Mouse (Mus musculus): ENCODE data around the gene Guca1b. TPM values are rescaled to one million over a fixed set of nuclear protein-coding genes. Genes with fewer than 3 reads are reported as not detected.

The Guca1b gene
- under 1 TPM; 0.69 to 0.81 TPM for total RNA-seq (2021)

DNA sequence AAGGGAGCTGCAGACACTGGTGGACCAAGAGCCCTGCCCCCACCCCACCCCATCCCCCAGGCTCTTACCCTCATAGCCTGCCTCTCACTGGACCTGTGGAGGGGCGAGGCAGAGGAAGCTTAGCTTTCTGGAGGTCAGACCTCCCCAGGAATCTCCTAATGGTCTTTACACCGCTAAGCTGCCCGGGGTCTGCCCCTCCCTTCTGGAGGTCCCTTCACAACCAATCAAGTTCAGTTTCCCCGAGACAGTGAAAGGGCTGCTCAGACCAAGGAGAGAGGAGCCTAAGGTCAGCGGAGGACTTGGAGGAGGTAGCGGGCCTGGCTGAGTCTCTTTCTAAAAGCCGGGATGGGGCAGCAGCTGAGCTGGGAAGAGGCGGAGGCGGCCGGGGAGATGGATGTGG is at the start of gene Guca1b:
TSS of gene Guca1b (plus strand) at position 249 of the 400 bp plus-strand sequence.
- intact Hi-C loops (cut with DNase I) = no loop called here

DNA sequence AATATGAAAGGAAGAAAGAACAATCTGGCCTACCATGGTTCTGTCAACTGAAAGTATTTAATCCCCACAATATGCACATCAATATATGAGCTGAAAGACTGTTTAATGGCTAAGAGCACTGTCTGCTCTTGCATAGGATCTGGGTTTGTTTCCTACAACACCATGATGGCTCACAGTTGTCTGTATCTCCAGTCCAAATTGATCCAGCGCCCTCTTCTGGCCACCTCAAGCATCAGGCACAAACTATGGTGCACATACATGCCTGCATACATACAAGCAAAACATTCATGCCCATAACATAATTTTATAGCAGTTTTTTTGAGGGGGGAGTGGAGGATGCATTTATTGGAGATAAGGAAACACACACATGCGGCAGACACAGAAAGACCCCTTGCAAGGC is 42.1 kb upstream of the Guca1b start:
- intact Hi-C loops (cut with DNase I) = no loop called here
- DNase-seq (ENCODE audit: extremely low spot score in 1 of 2, low spot score in 2 of 2) = no peak

More for the DNA sequence above, at the start of gene Guca1b:
- no peak for DNase-seq (ENCODE audit: extremely low spot score in 1 of 2, low spot score in 2 of 2)

DNA sequence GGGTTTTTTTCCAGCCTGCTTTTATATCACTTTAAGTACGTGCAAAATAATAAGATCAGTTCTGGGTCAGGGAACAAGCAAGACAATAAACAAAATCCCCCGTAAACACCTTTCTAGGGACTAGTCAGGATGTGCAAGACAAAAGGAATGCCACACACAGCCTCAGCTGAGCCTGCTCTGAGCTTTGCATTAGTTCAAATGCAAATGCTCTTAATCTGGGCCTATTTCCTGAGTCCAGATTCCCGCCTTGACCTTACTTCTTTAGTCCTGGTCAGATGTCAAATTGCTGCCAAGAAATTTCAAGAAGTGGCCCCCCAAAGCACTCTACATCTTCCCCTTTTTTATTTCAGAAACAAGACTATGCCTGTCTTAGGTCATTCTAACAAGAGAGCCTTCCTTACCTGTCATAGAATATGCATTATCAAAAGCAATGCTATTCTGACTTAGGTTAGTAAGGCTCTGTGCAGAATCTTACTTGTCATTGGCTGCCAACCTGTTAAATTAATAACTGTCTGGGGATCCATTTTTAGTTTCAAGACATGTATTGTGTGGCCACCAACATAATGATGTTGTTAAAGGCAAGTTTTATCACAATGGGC is 35.4 kb upstream of the Guca1b start:
- intact Hi-C loops (cut with DNase I) = no loop called here
- no peak for DNase-seq (ENCODE audit: extremely low spot score in 1 of 2, low spot score in 2 of 2)

GRCm38 (mm10) chr17:47359964-47360363 is 25.2 kb upstream of the Guca1b start:
- intact Hi-C loops (cut with DNase I) = no loop called here

GRCm38 (mm10) chr17:47361343-47361742 is 23.9 kb upstream of the Guca1b start:
- intact Hi-C loops (cut with DNase I) = no loop called here
- DNase-seq (ENCODE audit: extremely low spot score in 1 of 2, low spot score in 2 of 2) = no peak

More at GRCm38 (mm10) chr17:47359964-47360363, 25.2 kb upstream of the Guca1b start:
- peak in 1 of 2 experiments; percentile 62 for DNase-seq (ENCODE audit: extremely low spot score in 1 of 2, low spot score in 2 of 2)

DNA sequence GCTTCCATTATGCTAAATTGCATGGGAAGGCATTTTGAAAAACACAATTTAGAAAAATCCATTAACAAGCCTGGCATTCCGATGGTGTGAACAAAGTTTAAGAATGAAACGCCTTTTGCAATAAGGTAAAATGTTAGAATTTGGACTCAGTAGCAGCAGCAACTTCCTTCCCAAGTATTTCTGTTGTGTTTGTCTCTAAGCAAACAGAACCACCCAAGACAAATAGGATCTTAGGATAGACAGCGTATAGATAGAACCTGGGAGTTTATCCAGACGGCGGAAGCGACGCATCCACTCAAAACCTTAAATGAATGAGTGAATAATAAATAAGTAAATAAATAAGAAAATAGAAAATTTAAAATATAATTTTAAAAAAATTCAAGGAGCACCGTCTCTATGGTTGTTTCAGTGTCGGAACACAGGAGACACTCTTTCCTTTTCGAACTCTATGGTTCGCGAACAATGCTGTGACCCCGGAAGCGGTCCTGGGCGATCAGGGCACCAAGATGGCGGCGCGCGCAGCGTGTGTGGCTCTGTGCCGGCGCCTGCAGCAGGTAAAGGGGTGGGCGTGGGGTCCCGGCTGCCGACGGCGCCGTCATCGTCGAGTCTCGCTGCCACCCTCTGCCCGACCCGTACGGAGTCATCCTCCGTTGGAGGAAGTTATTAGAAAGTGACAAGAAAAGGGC is 16.6 kb upstream of the Guca1b start, which contains the start of gene Mrps10:
TSS of gene Mrps10 (plus strand) at position 487 of the 686 bp plus-strand sequence.
- peak; percentile 91 to 92 for DNase-seq (ENCODE audit: extremely low spot score in 1 of 2, low spot score in 2 of 2)
- intact Hi-C loops (cut with DNase I) = no loop called here

DNA sequence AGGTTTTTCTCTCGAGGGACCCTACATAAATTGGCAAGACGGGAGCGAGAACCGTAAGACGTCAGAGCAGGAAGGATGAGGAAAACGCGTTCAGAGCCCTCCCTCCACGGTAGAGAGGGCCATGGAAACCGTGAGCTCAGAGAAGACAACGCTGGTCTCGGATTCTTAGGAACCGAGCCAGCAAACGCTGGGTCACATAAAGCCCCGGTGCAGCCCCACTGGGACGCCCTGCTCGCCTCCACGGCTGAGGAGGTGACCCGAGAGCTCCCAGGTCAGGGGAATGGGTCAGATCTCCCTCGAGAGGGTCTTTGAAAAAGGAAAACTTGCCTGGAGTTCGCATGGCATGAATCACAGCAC is 16.1 kb upstream of the Guca1b start:
- DNase-seq (ENCODE audit: extremely low spot score in 1 of 2, low spot score in 2 of 2) = peak in 1 of 2 experiments; percentile 40
- intact Hi-C loops (cut with DNase I) = no loop called here

DNA sequence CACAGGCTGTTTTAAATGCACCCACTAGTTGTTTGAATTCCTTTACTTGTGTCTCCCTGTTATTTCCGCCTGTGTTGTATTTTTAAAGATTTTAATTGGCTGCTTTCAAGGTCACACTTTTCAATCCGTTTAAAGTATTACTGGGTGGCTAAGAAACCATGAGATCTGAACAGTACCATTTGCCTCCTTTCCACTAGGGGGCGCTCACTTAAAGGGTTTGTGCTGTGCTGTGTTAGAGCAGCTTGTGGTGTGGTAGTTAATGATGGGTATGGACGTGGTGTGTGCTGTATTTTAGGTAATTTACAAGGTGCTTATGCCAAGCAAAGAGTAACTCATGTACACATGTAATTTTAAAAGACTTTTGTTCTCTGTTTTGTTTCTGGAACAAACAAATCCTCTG is 13.7 kb upstream of the Guca1b start:
- intact Hi-C loops (cut with DNase I) = loop anchor here (10.0 kb wide), 1 partner anchor 113 kb away; no protein-coding TSS in a partner anchor
- DNase-seq (ENCODE audit: extremely low spot score in 1 of 2, low spot score in 2 of 2) = peak; percentile 51 to 57

DNA sequence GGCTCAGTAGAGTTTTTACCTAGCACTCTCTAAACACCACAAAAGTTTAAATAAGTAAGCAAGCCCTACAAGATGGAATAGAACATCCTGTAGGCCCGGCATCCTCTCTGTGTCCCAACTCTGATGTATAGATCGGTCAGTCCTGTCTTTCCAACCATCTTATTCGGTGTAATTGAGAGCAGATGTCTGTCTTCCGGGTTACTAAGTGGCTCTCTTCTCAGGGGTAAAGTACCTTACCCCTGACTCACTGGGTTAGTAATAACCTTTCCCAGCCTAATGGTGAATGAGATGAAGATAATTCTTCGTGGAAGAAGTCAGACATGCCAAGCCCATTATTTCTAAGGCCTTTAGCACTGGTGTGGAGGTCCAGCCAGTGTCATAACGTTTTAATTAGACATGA is 11.2 kb upstream of the Guca1b start:
- DNase-seq (ENCODE audit: extremely low spot score in 1 of 2, low spot score in 2 of 2) = no peak
- intact Hi-C loops (cut with DNase I) = loop anchor here (10.0 kb wide), 1 partner anchor 111 kb away; no protein-coding TSS in a partner anchor

- intact Hi-C loops (cut with DNase I) = loop anchor here (10.0 kb wide), 1 partner anchor 108 kb away; no protein-coding TSS in a partner anchor
- no peak for DNase-seq (ENCODE audit: extremely low spot score in 1 of 2, low spot score in 2 of 2)
These were observed 8.4 kb upstream of the Guca1b start for GRCm38 (mm10) chr17:47376779-47377280.

DNA sequence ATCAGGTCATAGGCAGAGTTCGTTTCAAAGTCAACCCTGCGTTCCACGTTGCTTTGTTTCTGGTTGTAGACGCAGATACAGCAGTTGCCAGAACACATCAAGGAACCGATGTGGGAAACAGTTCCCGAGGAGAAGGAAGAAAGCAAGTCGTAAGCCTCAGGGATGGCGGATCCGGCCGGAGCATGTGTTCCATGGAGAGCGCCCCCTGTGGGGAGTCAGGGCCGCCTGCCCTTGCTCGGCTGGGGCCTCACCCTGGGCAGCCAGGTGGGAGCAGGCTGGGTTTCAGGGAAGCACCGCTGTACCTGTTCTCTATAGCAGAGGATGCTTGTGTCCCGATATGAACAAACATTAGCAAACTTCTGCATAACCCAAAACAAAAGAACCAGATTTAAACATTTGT is 7.1 kb upstream of the Guca1b start:
- no peak for DNase-seq (ENCODE audit: extremely low spot score in 1 of 2, low spot score in 2 of 2)
- intact Hi-C loops (cut with DNase I) = loop anchor here (10.0 kb wide), 1 partner anchor 107 kb away; no protein-coding TSS in a partner anchor

GRCm38 (mm10) chr17:47381917-47382316 is 3.3 kb upstream of the Guca1b start:
- no peak for DNase-seq (ENCODE audit: extremely low spot score in 1 of 2, low spot score in 2 of 2)
- intact Hi-C loops (cut with DNase I) = no loop called here

- no peak for DNase-seq (ENCODE audit: extremely low spot score in 1 of 2, low spot score in 2 of 2)
- intact Hi-C loops (cut with DNase I) = no loop called here
These were observed 1.9 kb upstream of the Guca1b start for GRCm38 (mm10) chr17:47383266-47383665.

- intact Hi-C loops (cut with DNase I) = no loop called here
- DNase-seq (ENCODE audit: extremely low spot score in 1 of 2, low spot score in 2 of 2) = no peak
These were observed 1.1 kb upstream of the Guca1b start for GRCm38 (mm10) chr17:47384064-47384463.

- no peak for DNase-seq (ENCODE audit: extremely low spot score in 1 of 2, low spot score in 2 of 2)
- intact Hi-C loops (cut with DNase I) = no loop called here
These were observed 1.5 kb downstream of the Guca1b start for GRCm38 (mm10) chr17:47386649-47387048.

DNA sequence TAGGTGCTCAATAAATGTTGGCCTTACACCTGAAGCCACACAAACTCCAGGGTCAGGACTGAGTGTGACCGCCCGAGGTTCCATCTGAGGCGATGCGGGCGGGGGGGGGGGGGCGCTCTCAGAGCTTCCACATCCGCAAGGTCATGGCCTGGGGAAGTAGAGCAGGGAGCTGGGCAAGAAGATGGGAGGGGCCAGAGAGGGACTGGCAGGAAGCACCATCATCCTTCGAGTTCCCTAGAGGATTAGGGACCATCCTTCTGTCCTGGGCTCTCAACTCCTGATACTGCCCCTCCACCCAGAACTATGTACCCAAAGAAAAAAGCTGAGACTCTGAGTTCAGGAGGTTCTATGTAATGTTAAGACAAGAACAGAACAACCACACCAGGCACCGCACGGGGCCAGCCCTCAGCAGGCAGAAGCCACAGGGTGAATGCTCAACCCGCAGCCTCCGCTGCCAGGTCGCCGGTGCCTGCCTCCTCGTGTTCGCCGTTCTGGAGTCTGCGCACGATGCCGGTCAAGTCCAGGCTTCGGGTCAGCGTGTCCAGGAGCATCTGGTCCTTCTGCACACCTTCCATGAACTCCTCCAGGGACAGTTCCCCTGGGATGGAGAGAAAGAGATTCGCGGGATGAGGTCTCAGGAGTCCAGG is 9.2 kb downstream of the Guca1b start:
- DNase-seq (ENCODE audit: extremely low spot score in 1 of 2, low spot score in 2 of 2) = no peak
- intact Hi-C loops (cut with DNase I) = no loop called here

DNA sequence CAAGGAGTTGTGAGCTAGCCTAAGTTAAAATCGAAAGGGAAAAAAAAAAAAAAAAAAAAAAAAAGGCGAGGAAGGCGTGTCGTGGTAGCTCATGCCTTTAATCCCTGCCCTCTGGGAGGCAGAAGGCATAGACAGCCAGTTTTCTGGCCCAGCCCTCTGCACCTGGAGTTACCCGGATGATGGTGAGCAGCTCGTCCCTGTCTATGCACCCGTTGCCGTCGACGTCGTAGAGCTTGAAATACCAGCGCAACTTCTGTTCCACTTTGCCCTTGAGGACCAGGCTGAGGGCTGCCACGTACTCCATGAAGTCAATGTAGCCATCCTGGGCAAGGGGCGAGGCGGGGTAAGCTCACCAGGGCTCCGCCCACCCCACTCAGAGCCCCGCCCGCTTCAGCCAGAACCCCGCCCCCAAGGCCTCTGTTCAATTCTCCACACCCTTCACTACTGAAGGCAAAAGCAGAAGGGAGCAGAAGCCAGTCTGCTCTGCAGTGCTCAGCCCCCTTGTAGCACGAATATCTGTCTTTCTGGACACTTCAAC is 10.3 kb downstream of the Guca1b start:
- intact Hi-C loops (cut with DNase I) = no loop called here
- peak in 1 of 2 experiments; percentile 52 for DNase-seq (ENCODE audit: extremely low spot score in 1 of 2, low spot score in 2 of 2)

- intact Hi-C loops (cut with DNase I) = no loop called here
These were observed 13.9 kb downstream of the Guca1b start for GRCm38 (mm10) chr17:47399091-47399490.

DNA sequence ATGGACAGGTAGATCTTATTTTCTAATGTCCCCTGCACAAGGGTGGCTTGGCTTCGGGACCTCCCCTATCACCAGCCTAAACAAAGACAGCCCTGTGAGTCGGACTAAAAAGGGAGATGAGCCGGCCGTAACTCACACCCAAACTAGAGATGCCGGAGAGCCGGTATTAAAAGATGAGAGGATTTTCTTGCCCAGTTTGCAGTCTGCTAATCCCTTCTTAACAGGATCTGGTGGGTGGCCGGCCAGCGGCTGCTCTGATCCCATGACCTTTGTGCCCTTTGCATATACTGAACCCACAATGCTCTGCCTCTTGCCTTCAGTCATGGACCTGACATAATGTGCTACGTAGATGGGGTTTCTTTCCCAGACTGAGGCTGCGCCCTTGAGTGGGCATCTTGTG is 15.3 kb downstream of the Guca1b start, which contains the start of gene Guca1a:
TSS of gene Guca1a (minus strand) at position 134 of the 400 bp plus-strand sequence.
- no peak for DNase-seq (ENCODE audit: extremely low spot score in 1 of 2, low spot score in 2 of 2)
- intact Hi-C loops (cut with DNase I) = no loop called here

More at GRCm38 (mm10) chr17:47399091-47399490, 13.9 kb downstream of the Guca1b start:
- DNase-seq (ENCODE audit: extremely low spot score in 1 of 2, low spot score in 2 of 2) = no peak

Data from left cerebral cortex, postnatal 10 days (tissue).